Mouse (Mus musculus) cerebellum, adult 2 months (tissue): ENCODE data around the gene Npy1r.

Experiments
- CTCF ChIP-seq: fragments of 200-500 bp; IDR thresholded peaks from 2 replicates; pipeline ENCODE4 v1.5.1; 2011; ENCODE audit warnings: low read depth, mild to moderate bottlenecking, control low read depth, low read length, moderate library complexity, borderline replicate concordance; ENCODE audit not compliant: insufficient read depth
- POLR2A ChIP-seq: fragments of 200-500 bp; IDR thresholded peaks from 2 replicates; pipeline ENCODE4 v1.6.1; 2011; ENCODE audit warnings: low read length, control low read depth, borderline replicate concordance; ENCODE audit not compliant: insufficient read depth

GRCm38 (mm10) chr8:66698782-66699181 is 1.8 kb downstream of the Npy1r start:
- no peak for TF ChIP-seq POLR2A
- TF ChIP-seq CTCF = no peak
